Mouse (Mus musculus) left cerebral cortex, adult 2 months (tissue): ENCODE results near the gene Zfp280d. TPM values are rescaled to one million over a fixed set of nuclear protein-coding genes. Genes with fewer than 3 reads are reported as not detected.
"Not testable (repeated sequence)": the region's sequence is repeated elsewhere in the genome, so short reads cannot be mapped to it uniquely, and the experiment has no call there.

Experiments used
- DNase-seq, 2 experiments: peaks; one replicate each; pipeline ENCODE4 v3.0.0; 2021 to 2022; ENCODE audit warnings: low spot score in 2 of 2, mixed read lengths in 1 of 2; ENCODE audit errors: extremely low spot score in 1 of 2
- H3K27ac ChIP-seq: fragments of 200-600 bp; 2 replicates; pipeline ENCODE4 v1.8.1; 2022
- H3K4me3 ChIP-seq: fragments of 200-600 bp; 2 replicates; pipeline ENCODE4 v1.8.1; 2022
- CTCF ChIP-seq: fragments of 200-600 bp; IDR thresholded peaks from 2 replicates; pipeline ENCODE4 v1.8.1; 2022; ENCODE audit warnings: antibody characterized with exemption, mild to moderate bottlenecking, moderate library complexity
- intact Hi-C: fragments of 180-260 bp; cut with DNase I; formaldehyde crosslinking; loops from one replicate; pipeline ENCODE4 v1.15.1; 2025
- total RNA-seq, 2 experiments: library from RNA; stranded (reverse); gene quantifications; 2 replicates each; pipeline ENCODE4 v1.2.3; 2021

The Zfp280d gene
- total RNA-seq, 2 experiments from 2014 or later, result 49.0 to 61.4 TPM

DNA sequence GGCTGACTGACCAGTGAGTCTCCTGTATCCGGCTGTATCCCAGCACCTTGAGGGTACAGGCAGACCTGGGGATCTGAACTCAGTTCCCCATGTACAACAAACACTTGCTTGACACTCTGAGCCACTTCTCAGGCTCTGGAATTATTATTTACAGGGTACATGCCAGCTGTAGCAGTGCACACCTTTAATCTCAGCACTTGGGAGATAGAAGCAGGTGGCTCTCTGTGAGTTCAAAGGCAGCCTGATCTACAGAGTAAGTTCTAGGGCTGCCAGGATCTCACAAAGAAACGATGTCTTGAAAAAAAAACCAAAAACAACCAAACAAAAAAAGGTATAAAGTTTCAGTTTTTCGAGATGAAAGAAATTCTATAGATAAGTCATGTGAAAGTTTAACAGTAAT, 101.0 kb downstream of the Zfp280d start:
- DNase-seq, result no peak
- Histone ChIP-seq H3K4me3 (no peak overlapping the region), H3K27ac (no peak overlapping the region)
- intact Hi-C loops, result no loop called here
- TF ChIP-seq CTCF, result no peak

DNA sequence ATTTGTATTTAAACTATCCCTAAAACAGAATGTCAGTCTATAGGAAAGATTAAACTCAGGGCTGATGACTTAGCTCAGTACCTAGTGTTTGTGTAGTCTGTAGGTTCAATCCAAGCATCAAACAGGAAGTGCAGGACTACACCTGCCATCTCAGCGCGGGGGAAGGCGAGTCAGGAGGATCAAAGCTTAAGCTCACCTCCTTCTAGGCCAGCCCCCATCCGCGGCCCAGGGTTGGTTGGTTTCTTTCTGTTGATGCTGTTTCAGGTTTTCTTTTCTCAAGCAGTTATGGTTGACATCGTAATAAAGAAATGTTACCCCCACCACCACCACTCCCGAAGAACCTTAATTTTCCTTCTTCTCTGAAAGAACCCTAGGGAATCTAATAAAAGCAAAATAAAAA, 111.1 kb downstream of the Zfp280d start:
- no peak overlapping the region for H3K27ac ChIP-seq
- TF ChIP-seq CTCF, result no peak
- DNase-seq, result no peak
- no peak overlapping the region for H3K4me3 ChIP-seq
- intact Hi-C loops, result no loop called here

DNA sequence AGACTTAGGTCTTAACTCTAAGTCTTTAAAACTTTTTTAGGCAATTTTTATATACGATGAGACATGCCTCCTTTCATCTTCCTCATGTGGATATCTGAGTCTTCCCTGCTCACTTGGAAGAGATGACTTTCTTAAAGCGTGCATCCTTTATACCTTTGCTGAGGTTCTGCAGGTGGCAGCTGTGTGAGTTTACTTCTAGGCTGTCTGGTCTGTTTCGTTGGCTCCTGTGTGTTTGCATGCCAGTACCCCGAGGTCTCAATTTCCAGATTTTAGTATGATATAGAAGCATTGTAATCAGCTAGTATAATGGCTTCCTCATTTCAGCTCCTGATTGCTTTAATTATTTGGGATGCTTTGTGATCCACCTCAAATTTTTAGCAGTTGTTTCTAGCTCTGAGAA, 114.3 kb downstream of the Zfp280d start:
- TF ChIP-seq CTCF, result no peak
- H3K27ac ChIP-seq, result no peak overlapping the region
- no peak overlapping the region for H3K4me3 ChIP-seq
- intact Hi-C loops, result no loop called here
- no peak for DNase-seq

DNA sequence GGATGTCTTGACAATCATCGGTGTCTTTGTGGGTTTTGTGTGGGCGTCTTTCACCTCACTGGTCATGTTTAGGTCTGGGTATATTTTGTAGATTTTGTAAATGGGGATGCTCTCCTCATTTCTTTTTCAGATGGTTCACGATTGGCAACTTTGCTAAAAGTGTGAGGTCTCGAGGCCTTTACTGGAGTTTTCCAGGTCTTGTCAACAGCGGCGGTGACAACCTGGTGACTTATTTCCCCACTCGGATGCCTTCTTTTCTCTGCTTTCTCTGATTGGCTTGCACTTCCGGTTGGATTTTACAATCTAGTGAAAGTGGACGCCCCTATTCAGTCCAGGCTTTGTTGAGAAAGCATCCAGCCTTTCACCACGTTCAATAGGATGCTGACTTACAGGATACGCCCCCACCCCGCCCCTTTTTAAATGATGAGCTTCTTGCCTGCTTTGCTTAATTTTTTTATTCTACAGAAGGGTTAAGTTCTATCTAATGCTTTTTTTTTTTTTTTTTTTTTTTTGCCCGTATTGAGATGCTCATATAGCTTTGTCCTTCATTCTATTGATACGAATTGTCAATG, 114.9 kb downstream of the Zfp280d start:
- H3K4me3 ChIP-seq, result no peak overlapping the region
- no peak for TF ChIP-seq CTCF
- no peak overlapping the region for H3K27ac ChIP-seq
- intact Hi-C loops, result no loop called here
- no peak for DNase-seq

DNA sequence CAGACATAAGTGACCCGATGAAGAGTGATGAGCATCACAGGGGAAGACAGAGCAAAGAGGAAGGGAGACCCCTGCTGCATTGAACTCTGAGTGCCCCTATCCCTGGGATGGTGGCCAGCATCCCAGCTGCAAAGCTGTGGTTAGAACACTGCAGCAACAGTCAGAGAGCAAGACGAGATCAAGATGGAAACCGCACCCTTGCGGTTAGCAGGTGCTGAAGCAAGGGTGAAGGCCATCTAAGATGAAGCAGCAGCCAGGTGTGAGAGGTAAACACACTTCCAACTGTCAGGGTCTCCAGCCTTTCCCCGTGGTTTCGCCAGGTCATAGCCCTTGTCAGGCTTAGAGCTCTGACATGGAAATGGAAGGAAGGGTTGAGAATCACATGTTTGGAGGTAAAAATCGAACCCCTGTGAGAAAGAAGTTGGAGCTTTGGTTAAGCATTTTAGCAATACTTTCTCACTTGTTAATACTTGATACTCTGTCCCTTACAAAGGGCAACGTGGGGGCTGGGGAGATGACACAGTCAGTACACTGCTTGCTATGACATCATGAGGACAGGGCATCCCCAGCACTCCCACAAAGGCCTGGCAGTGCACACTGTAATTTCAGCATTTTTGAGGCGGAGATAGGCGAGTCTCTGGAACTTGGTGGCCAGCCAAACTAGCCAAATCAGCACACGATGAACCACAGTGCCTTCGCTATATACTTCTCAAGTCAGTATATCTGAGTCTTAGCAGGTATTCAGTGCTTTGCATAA, 115.8 kb downstream of the Zfp280d start:
- Histone ChIP-seq H3K27ac (no peak overlapping the region), H3K4me3 (no peak overlapping the region)
- DNase-seq, result no peak
- no peak for TF ChIP-seq CTCF
- intact Hi-C loops, result no loop called here

GRCm38 (mm10) chr9:72392686-72393085, 118.0 kb downstream of the Zfp280d start:
- no peak for TF ChIP-seq CTCF
- Histone ChIP-seq H3K27ac (no peak overlapping the region), H3K4me3 (no peak overlapping the region)
- DNase-seq, result no peak
- intact Hi-C loops, result no loop called here

GRCm38 (mm10) chr9:72393238-72393637, 118.6 kb downstream of the Zfp280d start:
- intact Hi-C loops, result no loop called here
- no peak overlapping the region for H3K27ac ChIP-seq
- no peak for DNase-seq

GRCm38 (mm10) chr9:72393869-72394341, 119.2 kb downstream of the Zfp280d start:
- intact Hi-C loops, result no loop called here

More at GRCm38 (mm10) chr9:72393238-72393637, 118.6 kb downstream of the Zfp280d start:
- TF ChIP-seq CTCF, result no peak
- no peak overlapping the region for H3K4me3 ChIP-seq

DNA sequence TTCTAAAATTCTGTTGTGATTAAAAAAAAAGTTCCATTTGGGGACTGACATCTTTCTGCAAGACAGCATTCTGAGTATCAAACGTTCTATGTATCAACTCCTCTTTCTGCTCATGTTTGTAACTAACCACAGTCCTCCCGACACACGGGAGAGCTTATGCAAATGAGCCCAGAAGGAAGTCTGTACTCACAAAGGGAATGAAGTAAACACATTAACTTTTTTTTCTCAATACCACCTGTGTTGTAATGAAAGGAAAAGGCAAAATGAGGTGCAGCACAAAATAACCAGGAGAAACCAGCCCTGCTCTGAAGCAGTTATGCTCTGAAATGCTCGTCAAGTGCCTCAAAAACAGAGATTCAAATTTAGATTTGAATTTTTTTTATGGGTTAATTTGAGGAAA, 125.5 kb downstream of the Zfp280d start:
- no peak overlapping the region for H3K27ac ChIP-seq
- no peak for TF ChIP-seq CTCF
- intact Hi-C loops, result no loop called here
- DNase-seq, result no peak
- no peak overlapping the region for H3K4me3 ChIP-seq

More at GRCm38 (mm10) chr9:72393869-72394341, 119.2 kb downstream of the Zfp280d start:
- Histone ChIP-seq H3K27ac (no peak overlapping the region), H3K4me3 (no peak overlapping the region)
- DNase-seq, result no peak
- no peak for TF ChIP-seq CTCF

- H3K4me3 ChIP-seq, DNase-seq, H3K27ac ChIP-seq, intact Hi-C loops: not testable (repeated sequence)
Observed at GRCm38 (mm10) chr9:72401769-72402168, 127.1 kb downstream of the Zfp280d start.

DNA sequence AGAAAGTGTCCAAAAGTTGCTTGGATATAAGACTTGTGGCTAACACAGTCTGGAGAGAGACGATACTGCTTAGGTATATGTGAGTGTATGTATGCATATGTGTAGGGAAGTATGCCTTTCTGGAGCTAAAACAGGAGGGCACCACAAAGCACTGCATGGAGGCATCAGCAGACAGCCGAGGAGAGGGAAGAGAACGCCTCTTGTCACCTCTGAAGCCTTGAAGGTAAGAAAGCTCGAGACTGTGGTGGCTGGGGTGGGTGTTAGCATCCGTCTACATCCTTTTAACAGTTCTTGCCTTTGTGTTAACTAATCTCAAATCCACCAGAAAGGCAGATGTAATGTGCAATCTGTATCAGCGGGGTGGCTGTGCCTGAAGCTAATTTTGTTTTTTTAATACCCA, 128.8 kb downstream of the Zfp280d start:
- intact Hi-C loops, result no loop called here
- no peak for DNase-seq
- H3K27ac ChIP-seq, result no peak overlapping the region
- no peak for TF ChIP-seq CTCF
- H3K4me3 ChIP-seq, result no peak overlapping the region

- intact Hi-C loops, result no loop called here
- Histone ChIP-seq H3K4me3 (no peak overlapping the region), H3K27ac (no peak overlapping the region)
- TF ChIP-seq CTCF, result no peak
- no peak for DNase-seq
Observed at GRCm38 (mm10) chr9:72404446-72404845, 129.8 kb downstream of the Zfp280d start.

GRCm38 (mm10) chr9:72404934-72405333, 130.3 kb downstream of the Zfp280d start:
- intact Hi-C loops, result loop anchor here (5.0 kb wide), 2 partner anchors 143 to 573 kb away; no protein-coding TSS in a partner anchor
- no peak for TF ChIP-seq CTCF
- no peak overlapping the region for H3K4me3 ChIP-seq
- DNase-seq, result no peak
- no peak overlapping the region for H3K27ac ChIP-seq
